Mouse (Mus musculus) cerebellum, postnatal 25 days (tissue): Measurements from ENCODE around the gene Gucy2c.
"Not testable (repeated sequence)": the region's sequence is repeated elsewhere in the genome, so short reads cannot be mapped to it uniquely, and the experiment has no call there.

ENCODE experiments used
- DNase-seq, 2 experiments: peaks; one replicate each; pipeline ENCODE4 v3.0.0; 2021; ENCODE audit warnings: mixed read lengths in 2 of 2

The Gucy2c gene

GRCm38 (mm10) chr6:136803093-136803738 lies 21.7 kb upstream of the Gucy2c start:
- no peak for DNase-seq

- DNase-seq, result no peak
Observed at GRCm38 (mm10) chr6:136801274-136801673, 19.7 kb upstream of the Gucy2c start.

- DNase-seq, result no peak
Observed at GRCm38 (mm10) chr6:136800710-136801109, 19.1 kb upstream of the Gucy2c start.

GRCm38 (mm10) chr6:136797874-136798693 lies 16.5 kb upstream of the Gucy2c start:
- DNase-seq, result not testable (repeated sequence)

- DNase-seq, result no peak
Observed at GRCm38 (mm10) chr6:136795850-136796249, 14.3 kb upstream of the Gucy2c start.

GRCm38 (mm10) chr6:136795110-136795509 lies 13.5 kb upstream of the Gucy2c start:
- no peak for DNase-seq

GRCm38 (mm10) chr6:136793831-136794525 lies 12.4 kb upstream of the Gucy2c start:
- DNase-seq, result no peak

- no peak for DNase-seq
Observed at GRCm38 (mm10) chr6:136792884-136793758, 11.6 kb upstream of the Gucy2c start.

GRCm38 (mm10) chr6:136789391-136789971 lies 7.9 kb upstream of the Gucy2c start:
- no peak for DNase-seq

GRCm38 (mm10) chr6:136782761-136783160 lies 1.2 kb upstream of the Gucy2c start:
- DNase-seq, result no peak

- no peak for DNase-seq
Observed at GRCm38 (mm10) chr6:136782146-136782545, 581 bp upstream of the Gucy2c start.

- DNase-seq, result no peak
Observed at GRCm38 (mm10) chr6:136776392-136776791, 5.2 kb downstream of the Gucy2c start.

GRCm38 (mm10) chr6:136769859-136770258 lies 11.7 kb downstream of the Gucy2c start:
- no peak for DNase-seq

- DNase-seq, result no peak
Observed at GRCm38 (mm10) chr6:136769143-136769542, 12.4 kb downstream of the Gucy2c start.

- no peak for DNase-seq
Observed at GRCm38 (mm10) chr6:136763912-136764311, 17.7 kb downstream of the Gucy2c start.

GRCm38 (mm10) chr6:136750567-136750966 lies 31.0 kb downstream of the Gucy2c start:
- DNase-seq, result no peak

GRCm38 (mm10) chr6:136745586-136745985 lies 36.0 kb downstream of the Gucy2c start:
- no peak for DNase-seq

- no peak for DNase-seq
Observed at GRCm38 (mm10) chr6:136743729-136744128, 37.8 kb downstream of the Gucy2c start.

GRCm38 (mm10) chr6:136742352-136743118 lies 39.0 kb downstream of the Gucy2c start:
- DNase-seq, result peak; percentile 78 to 89

GRCm38 (mm10) chr6:136741281-136741680 lies 40.3 kb downstream of the Gucy2c start:
- DNase-seq, result no peak

- no peak for DNase-seq
Observed at GRCm38 (mm10) chr6:136735766-136736165, 45.8 kb downstream of the Gucy2c start.
